Mouse (Mus musculus): ENCODE data around the gene Mrtfb.

Gene Mrtfb

DNA sequence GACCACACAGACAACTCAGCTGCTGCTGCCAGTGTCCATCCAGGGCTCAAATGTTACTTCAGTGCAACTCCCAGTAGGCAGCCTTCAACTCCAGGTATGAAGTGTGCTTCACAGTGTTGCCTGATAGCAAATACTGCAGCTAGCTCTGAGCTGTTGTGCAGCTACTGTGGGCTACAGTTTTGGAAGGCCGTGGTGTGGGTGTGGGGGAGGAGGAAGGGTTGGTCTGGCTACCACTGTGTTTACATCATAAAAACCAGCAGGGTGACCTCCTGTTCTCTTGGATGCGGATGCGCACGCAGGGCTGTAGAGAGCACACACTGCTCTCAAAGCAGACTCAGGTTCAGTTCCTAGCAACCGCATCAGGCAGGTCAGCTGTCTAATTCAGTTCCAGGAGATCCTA is 145.3 kb downstream of the Mrtfb start:
- no peak for DNase-seq (ENCODE audit: low spot score)

DNA sequence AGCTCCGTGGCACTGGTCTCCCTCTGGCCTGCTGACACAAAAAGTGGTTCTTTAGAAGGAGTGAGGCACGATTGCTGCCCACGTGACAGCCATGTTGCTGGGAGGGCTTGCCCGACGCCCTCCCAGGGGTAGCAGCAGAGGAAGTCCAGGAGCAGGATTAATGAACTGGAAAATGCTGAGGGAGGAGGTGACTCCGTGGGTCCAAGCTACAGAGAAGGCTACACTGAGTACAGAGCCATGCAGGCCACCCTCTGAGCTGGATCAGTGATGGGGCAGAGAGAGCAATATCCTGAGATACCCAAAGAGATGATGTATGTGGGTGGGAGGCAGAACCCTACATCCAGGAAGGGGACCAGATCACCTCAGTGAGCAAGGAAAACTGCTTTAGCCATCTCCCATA is 148.4 kb downstream of the Mrtfb start:
- no peak for DNase-seq (ENCODE audit: low spot score)

DNA sequence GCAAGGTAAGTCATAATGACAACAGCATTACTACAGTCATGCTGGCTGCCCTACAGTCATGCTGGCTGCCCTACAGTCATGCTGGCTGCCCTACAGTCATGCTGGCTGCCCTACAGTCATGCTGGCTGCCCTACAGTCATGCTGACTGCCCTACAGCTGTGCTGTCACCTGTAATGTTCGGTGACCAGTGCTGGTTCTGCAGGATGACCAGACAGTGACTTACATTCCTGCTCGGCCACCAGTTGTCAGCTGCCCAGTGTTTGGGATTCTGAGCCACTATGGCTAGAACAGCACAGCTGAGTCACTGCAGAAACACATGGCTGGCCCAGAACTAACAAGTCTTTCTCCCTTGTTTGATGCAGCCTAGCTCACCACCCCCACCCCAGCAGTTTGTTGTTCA is 149.1 kb downstream of the Mrtfb start:
- DNase-seq (ENCODE audit: low spot score), result no peak

DNA sequence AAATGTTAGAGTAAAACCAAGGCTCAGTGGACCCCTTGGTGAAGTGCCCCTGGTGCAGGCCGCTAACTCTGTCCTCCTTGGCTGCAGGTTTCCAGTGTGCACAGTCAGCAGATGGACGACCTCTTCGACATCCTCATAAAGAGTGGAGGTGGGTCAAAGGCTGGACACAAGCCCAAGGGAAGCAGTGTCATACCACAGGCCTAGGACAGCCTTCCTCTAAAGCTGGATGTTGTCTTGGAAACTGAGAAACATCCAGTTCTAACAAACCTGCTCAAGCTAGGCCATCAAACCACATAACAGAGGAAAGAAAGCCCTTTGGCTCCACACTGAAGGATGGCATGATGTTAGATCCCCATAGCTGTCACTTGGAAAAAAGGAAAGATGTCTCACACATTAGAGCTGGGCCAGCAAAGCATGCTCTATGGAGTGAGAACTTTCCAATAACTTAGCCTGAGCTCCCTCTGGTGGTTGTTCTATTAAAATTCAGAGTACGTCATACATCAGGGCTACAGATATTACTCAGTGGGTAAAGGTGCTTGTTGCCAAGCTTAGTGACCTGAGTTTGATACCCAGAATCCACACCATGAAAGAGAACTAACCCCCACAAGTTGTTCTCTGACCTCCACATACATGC is 153.4 kb downstream of the Mrtfb start:
- peak; percentile 40 for DNase-seq (ENCODE audit: low spot score)

DNA sequence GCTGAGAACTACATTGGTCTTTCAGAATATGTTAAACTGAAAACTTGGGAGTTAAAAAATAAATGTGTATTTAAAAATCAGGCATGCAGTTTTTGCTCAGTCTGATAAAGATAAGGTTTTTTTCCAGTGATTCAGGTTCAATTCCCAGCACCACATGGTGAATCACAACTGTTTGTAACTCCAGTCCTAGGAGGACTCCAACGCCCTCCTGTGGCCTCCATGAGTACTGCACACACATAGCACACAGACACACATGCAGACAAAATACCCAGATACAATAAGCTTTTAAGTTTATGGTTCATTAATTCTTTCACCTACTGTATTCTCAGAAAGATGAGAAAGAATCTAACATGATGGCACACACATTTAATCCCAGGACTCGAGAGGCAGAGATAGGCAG is 154.5 kb downstream of the Mrtfb start:
- DNase-seq (ENCODE audit: low spot score), result no peak

DNA sequence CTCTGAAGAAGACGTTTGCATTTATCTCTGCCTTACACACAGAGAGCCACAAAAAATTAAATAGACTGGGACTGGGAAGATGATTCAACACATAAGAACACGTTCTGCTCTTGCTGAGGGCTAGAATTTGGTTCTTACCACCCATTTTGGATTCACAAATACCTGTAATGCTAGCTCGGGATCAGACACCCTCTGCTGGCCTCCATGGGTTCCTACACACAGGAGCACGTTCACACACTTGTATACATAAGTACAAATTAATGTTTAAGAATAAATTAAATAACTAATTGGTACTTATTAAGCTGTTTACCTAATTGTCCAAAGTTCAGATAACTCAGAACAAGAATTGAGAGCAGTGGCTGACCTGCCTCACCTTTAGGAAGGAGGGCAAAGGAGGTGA is 155.2 kb downstream of the Mrtfb start:
- DNase-seq (ENCODE audit: low spot score), result no peak

DNA sequence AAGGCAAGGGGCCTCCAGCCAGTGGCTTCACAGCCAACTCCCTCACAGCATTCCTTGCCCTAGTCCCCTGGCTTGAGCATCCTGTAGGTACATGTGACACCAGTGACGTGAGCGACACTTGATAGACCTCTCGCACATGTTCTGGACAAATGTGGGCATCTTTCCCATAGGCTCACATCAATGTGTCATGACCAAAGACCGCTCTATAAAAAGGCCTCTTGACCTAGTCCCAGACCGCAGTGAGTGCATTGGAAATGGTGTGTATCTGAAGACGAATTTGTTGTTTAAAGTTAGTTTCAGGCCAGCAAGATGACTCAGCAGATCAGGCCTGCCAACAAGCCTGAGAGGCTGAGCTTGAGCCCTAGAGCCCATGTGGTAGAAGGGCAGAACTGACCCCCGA is 158.3 kb downstream of the Mrtfb start:
- DNase-seq (ENCODE audit: low spot score), result no peak

DNA sequence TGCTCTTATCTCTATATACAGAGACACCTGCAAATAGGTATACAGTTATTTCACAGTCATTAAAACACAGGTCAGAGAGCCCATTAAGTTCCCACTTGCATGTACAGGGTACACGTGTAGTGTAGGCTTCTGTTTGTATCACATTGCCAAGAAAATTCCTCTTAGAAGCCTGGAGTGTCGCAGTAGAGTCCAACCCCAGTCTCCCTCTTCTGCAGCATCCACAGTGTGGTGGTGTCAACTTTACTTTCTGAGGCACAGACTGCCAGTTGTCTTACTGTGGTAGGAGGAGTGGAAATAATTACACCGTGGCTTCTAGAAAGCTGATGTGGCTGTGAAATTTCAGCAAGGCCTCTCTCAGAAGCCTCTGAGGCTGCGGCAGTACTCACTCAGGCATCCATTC is 158.7 kb downstream of the Mrtfb start:
- no peak for DNase-seq (ENCODE audit: low spot score)

DNA sequence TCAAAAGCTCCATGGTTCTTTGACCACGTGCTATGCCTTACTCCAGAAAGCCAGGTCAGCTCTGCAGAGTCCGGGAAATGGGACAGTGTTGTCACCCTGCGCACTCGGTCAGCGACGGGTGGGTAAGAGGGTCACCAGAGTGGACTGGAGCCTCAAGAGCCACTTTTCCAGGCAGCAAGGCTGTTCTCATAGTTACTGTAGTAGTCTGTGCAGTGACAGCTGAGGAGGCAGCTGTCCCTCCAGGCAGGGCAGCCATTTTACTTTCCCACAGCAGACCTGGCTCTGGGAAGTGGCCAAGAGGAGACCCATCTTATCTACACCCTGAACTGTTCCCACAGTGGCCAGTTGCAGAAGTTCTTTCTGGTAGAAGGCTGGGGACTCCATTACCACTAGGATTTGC is 159.2 kb downstream of the Mrtfb start:
- no peak for DNase-seq (ENCODE audit: low spot score)

DNA sequence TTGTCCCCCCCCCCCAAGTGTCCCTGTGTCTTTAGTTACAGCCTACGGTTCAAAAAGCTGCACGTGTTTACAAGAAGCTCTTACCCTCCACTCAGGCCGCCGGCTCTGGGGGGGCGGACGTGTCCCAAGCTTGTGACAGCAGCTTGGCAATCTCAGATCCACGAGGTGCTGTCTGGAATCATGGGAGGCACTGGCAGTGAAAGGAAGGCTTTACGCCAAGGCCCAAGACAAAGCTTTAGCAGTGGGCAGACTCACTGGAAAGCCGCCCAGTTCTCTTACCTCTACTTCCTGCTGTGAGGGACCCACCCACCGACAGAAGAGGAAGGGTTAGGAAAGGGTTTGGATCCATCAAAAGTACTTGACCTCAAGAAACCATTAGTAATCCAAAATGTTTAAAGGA is 160.2 kb downstream of the Mrtfb start:
- DNase-seq (ENCODE audit: low spot score), result peak; percentile 21

DNA sequence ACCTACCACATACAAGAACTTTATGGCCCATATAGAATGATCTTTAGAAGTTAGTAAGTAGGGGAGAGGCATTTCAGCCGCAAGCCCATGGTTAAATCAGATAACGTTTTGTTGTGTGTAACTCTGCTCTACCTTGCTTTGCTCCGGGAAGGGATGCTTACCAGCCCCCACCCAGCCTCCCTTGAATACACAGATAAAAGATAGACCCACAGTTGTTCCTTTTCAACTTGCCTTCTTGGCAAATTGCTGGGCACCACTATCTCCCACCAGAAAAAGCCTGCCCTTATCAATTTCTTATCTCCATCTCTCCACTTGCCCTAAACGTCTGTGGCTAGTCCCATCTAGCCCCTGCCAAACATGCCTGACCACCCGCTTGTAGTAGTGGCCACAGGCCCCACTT is 161.6 kb downstream of the Mrtfb start:
- DNase-seq (ENCODE audit: low spot score), result no peak

DNA sequence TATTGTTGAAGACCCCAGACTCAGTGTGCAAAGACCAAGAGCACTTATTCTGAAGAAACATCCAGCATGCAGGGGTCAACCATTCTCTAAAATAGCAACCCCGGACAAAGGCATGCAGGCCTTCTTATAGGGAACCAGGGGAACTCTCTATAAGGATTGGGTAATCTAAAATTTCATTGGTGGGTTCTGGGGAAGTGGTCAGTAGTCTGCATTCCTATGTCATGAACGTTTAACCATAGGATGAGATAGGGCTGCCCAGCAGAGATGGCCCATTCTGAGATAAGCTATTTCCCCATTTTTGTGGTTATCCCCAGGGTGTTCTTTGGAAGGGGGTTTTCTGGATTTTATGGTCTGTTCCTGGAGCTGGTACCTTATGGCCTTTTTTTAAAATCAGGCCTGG is 163.5 kb downstream of the Mrtfb start:
- DNase-seq (ENCODE audit: low spot score), result no peak

DNA sequence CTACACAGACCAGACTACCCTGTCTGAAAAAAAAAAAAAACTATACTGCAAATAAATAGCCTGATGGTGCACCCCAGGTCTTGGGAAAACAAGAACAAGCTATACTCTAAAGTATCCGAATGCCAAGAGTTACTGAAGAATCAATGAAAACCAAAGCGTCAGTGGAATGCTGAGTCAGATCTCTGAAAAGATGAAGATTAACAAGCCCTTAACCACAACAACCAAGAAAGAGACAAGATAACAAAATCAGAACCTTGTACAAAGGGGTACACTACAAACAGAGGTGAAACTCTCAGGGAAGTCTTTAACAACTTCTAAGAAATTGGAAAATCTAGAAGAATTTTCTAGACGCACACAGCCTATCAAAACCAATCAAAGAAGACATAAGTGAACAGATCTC is 166.2 kb downstream of the Mrtfb start:
- DNase-seq (ENCODE audit: low spot score), result no peak

DNA sequence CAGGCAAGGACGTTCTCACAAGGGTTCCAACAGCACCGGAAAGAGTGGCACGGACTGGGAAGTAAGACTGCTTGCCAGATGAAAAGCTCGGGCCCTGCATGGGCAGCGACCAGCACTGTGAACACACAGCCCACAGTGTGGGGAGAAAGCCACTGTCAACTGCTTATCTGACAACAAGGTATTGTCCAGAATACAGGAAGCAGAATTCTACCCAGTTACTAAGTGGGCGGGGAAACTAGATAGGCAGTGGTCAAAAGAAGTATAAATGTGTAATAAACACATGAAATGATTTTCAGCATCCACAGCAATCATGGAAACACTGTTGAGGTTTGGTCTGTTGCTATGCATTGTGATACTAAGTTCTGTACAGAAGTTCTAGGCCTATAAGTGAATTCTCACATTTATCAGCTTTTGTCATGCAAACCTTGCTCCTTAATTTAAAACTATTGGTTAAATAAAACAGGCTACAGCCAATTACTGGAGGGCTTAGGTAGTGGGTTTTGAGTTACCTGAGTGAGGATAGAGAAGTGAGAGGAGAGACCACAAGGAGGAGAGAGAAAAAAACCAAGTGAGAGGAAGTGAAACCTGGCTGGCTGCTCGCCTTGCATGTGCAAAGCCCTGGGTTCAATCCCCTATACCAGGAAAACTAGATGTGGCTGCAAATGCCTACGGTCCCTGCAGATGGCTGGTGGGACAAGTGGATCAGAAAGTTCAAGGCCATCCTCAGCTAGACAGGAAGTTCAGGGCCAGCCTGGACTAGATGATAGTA is 167.5 kb downstream of the Mrtfb start:
- no peak for DNase-seq (ENCODE audit: low spot score)

DNA sequence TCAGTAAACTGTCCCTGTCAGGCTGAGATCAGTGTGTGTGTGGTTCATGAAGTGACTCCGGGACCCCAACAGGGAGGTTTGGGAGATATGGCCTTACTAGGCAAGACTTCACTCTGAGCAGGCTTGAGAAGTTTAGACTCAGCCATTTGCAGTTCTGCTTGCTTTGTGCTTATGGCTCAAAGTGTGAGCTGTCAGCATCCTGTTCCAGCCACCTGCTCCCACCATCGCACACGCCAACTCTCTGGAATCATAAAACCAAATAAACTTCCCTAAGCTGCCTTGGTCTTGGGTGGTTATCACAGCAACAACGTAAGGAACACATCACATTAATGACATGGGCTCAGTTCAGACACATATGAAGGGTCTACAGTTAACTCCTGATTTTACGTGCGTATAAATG is 169.5 kb downstream of the Mrtfb start:
- no peak for DNase-seq (ENCODE audit: low spot score)

DNA sequence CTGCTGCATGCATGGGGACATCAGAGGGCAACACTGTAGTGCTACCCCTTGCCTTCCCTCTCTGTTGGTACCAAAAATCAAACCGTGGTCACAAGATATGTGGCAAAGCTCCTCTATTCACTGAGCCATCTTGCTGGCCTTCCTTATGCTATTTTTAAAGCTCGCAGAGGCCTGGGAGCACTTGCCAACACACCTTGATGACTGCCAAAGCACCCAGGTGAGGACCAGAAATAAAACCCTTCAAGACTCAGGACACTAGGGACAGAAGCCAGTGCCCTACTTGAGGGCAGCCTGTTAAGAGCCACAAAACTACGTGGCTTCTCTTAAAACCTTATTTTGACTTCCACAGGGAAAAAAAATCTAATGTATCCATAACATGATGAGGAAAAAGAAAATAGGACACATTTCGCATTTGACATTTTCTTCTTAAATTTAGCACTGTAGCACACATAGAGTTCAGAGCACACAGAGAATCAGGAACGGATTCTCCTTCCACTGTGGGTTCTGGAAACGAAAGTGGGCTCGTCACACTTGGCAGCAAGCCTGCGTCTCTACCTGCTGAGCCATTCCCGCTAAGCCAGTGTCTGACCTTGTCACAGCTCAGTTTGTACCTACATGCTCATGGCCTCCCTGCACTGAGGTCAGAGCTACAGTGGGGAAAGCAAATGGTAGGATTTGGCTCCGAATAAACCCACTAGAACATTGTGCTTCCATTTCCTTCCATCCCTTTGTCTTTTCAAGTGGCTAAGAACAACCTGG is 170.7 kb downstream of the Mrtfb start:
- no peak for DNase-seq (ENCODE audit: low spot score)

DNA sequence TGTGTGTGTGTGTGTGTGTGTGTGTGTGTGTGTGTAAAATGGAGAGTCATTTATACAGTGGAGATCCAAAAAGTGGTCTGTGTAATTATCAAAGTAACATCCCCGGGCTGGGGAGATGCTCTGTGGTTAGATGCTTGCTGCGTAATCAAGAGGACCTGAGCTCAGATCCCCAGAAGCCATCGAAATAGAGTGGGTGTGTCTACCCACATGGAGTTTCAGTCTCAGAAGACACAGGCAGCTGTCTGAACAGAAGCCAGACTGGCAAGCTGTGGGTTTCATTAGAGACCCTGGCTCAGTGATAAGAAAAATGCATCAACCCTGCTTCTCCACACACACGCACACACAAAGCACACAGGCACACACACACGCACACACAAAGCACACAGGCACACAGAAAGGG is 171.8 kb downstream of the Mrtfb start:
- no peak for DNase-seq (ENCODE audit: low spot score)

DNA sequence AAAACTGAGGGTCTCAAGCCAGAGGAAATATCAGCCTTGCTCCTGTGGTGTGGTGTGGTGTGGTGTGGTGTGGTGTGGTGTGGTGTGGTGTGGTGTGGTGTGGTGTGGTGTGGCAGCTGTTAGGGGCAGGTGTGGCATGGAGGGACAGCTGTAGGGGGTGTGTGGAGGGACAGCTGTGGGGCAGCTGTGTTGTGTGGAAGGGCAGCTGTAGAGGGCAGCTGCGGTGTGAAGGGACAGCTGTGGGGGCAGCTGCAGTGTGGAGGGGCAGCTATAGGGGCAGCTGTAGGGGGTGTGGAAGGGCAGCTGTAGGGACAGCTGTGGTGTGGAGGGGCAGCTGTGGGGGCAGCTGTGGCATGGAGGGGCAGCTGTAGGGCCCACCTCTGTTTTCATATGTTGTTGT is 172.5 kb downstream of the Mrtfb start:
- no peak for DNase-seq (ENCODE audit: low spot score)

DNA sequence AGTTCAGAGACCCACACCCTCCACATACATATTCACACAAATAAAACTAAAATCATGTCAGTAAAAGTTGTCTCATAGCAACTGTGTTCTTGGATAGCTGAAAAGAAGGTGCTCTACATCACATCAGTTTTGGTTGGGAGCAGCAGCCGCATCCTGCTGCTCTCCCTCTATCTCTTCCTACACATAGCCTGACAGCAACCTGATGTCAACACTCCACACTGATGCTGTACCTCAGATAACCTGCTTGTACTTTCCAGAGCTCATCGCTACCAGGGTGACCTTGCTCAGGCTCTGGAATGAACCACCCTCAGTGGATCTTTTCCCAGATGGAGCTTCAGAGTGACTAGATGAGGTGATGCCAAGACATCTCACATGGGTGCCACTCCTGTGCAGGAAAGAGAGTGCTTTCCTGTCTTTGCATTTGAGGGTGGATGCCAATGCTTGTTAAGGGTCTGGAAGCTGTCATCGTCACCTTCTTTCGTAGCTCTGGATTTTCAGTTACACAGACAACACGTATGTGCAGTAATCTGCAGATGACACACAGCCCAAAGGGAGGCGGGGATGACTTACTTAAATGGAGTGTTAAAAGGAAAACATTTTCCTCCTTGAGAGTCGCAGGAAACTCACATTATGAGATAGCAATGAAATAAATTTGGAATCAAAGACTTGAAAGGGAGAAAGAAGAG is 173.8 kb downstream of the Mrtfb start:
- no peak for DNase-seq (ENCODE audit: low spot score)

DNA sequence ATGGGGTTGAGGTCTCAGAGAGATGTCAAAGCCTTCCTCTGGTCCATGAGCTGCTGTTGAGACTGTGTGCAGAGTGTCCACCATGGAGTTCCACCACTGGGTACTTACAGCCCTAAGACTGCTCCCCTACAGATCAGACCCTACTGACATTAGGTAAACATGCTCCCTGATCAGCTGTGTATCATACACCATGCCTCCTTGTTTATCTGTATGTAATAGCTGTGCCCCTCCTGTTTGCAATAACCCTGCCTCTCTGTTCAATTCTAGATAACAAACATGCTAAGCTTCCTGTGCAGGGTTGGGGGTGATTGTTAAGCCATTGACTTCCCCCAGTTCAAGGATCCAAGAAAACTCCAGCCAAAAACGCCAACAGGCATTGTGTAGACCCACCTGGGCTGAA is 174.7 kb downstream of the Mrtfb start:
- no peak for DNase-seq (ENCODE audit: low spot score)

DNA sequence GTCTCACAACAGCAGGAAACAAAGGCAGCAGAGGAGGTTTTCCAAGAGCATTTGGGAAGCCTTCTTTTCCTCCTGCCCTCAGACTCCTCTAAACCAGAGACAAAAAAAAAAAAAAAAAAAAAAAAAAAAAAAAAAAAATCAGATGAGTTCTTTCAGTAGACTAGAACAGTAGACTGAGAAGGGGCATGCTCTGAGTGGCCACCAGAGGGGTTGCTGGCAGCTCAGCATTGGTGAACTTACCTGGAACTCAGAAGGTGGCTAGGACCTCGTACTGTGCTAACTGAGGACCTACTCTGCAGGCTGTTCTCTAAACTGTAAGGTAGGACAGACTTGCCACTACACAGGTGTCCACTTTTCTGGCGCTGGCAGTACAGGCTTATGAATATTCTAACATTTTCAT is 179.3 kb downstream of the Mrtfb start:
- DNase-seq (ENCODE audit: low spot score), result no peak

DNA sequence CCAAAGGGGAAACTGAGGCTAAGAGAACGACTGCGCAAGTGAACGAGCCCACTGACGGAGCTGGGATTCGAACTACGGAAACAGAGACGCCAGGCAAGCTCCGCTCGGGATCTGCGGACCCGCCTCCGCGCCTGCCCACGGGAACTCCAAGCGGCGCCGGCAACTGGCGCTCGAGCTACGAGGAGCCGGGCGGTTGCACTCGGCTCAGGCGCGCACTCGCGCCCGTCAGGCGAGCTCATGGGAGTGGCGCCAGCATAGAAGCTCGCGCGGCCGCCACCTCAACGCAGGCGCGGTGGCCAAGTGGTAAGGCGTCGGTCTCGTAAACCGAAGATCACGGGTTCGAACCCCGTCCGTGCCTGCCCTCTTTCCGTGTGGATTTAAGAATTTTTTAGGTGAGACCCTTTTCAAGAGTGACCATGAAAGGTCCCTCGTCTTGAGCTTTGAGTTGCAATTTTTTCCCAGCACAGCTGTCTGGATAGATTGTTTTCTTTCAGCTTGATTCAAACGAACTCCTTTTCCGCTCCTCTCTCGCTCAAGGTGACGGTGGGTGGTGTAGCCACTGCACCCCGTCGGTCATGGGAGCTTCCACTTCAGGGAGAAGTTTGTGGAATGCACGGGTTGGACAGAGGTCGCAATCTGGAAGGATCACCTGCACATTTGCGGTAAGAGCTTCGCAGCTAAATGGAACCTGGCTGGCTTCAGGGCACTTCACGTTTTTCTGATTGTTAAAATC is 180.9 kb downstream of the Mrtfb start:
- DNase-seq (ENCODE audit: low spot score), result peak; percentile 98
